Mouse (Mus musculus): ENCODE measurements around the gene Ly75. TPM values are rescaled to one million over a fixed set of nuclear protein-coding genes. Genes with fewer than 3 reads are reported as not detected.

The Ly75 gene
- polyA plus RNA-seq, 1 experiment from 2014 or later, result 1.4 TPM

DNA sequence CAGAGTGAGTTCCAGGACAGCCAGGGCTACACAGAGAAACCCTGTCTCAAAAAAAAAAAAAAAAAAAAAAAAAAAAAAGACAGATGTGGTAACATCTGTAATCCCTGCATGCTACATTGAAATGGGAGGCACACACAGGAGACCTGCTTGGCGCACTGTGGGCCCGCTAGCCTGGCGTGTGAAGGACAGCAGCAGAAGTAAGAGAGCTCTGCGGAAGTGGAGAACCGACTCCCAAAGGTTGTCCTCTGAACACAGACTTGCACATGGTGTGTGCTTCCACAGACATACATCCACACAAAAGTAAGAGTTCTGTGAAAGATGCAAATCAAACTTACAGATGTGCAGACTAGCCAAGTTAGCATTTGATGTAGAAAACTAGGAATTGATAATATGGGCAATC is 123.9 kb downstream of the Ly75 start:
- 98% methylated on average over 5 of the region's 5 CpGs for WGBS
- no peak overlapping the region for H3K4me3 ChIP-seq
- no peak for ATAC-seq (ENCODE audit: low FRiP score, low read depth)

DNA sequence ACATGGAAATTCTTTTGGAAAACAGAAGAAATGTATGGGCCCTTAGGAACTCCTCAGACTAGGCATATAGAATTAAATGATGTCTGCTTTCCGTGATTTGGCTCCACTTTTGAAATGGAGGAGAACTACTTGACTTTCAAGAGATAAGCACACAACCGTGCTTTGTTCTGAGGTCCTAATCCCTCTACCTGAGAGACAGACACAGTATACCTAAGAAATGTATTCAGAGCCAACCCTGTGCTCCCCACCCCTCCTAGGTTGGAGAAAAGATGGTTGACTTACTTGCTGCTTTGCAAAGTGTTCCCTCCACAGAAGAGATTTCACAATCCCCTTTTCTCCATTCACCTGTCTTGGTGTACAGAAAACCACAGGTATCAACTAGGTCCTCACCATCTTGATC is 126.4 kb downstream of the Ly75 start:
- no peak overlapping the region for H3K4me3 ChIP-seq
- WGBS, result 87% methylated on average over 2 of the region's 2 CpGs

More for the DNA sequence above, 123.9 kb downstream of the Ly75 start:
- no peaks in the 10 kb centered on the region for H3K27me3 ChIP-seq
- H3K9ac ChIP-seq (replicated peaks), result no peak overlapping the region
- H3K27ac ChIP-seq (replicated peaks), result no peak overlapping the region
- H3K36me3 ChIP-seq, result no peaks in the 10 kb centered on the region
- no peaks in the 10 kb centered on the region for H3K4me1 ChIP-seq
- H3K4me2 ChIP-seq (replicated peaks), result no peak overlapping the region
- H3K9me3 ChIP-seq, result no peaks in the 10 kb centered on the region

DNA sequence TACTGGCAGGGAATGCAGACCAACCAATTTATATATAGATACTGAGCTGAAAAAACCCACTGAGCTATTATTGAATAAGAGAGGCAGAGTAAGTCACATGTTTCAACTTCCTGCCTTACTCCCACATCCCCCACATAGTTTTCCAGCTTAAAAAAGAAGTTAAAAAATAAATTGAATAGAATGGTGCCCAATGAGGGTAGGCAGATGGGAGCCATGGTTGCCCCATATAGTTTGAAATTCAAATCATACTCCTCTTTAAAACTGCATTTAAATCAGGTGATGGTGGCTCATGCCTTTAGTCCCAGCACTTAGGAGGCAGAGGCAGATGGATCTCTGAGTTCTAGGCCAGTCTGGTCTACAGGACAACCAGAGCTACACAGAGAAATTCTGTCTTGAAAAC is 129.6 kb downstream of the Ly75 start:
- H3K27me3 ChIP-seq, result no peaks in the 10 kb centered on the region
- H3K9ac ChIP-seq (replicated peaks), result no peak overlapping the region
- peaks cover 9% of the 10 kb centered on the region for H3K36me3 ChIP-seq
- no peak overlapping the region for H3K4me2 ChIP-seq (replicated peaks)
- no peak overlapping the region for H3K27ac ChIP-seq (replicated peaks)
- no peaks in the 10 kb centered on the region for H3K4me1 ChIP-seq
- no peak overlapping the region for H3K4me3 ChIP-seq
- H3K9me3 ChIP-seq, result no peaks in the 10 kb centered on the region
- no peak for ATAC-seq (ENCODE audit: low FRiP score, low read depth)

More for the DNA sequence above, 126.4 kb downstream of the Ly75 start:
- no peaks in the 10 kb centered on the region for H3K4me1 ChIP-seq
- H3K27me3 ChIP-seq, result no peaks in the 10 kb centered on the region
- H3K9ac ChIP-seq (replicated peaks), result no peak overlapping the region
- H3K4me2 ChIP-seq (replicated peaks), result no peak overlapping the region
- no peaks in the 10 kb centered on the region for H3K9me3 ChIP-seq
- H3K36me3 ChIP-seq, result no peaks in the 10 kb centered on the region
- ATAC-seq (ENCODE audit: low FRiP score, low read depth), result no peak
- H3K27ac ChIP-seq (replicated peaks), result no peak overlapping the region

DNA sequence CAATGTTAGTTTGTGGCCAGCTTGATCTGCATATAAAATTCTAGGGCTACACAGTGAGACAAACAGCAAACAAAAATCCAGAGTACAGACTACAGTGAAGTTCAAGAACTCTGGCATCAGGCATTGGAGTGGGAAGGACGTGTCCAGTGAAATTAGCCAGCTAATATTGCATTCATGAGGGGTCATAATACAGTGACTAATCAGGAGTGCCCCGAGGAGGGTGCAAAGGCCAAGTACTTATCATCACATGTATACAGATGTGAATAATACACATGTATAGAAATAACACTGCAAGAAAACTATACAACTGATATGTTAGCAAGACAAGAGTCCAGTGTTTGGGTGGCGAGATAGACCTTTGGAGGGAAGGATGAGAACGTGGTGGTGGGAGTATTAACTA is 130.3 kb downstream of the Ly75 start:
- 86% methylated on average over 4 of the region's 4 CpGs for WGBS
- Histone ChIP-seq H3K4me1 (no peaks in the 10 kb centered on the region), H3K9ac (replicated peaks) (no peak overlapping the region), H3K9me3 (no peaks in the 10 kb centered on the region), H3K4me3 (no peak overlapping the region), H3K36me3 (peaks cover 9% of the 10 kb centered on the region), H3K27ac (replicated peaks) (no peak overlapping the region), H3K27me3 (no peaks in the 10 kb centered on the region), H3K4me2 (replicated peaks) (no peak overlapping the region)
- ATAC-seq (ENCODE audit: low FRiP score, low read depth), result no peak

Other genes with a start within 250 kb of the Ly75 start
- gene Baz2b, start 173.5 kb downstream of the Ly75 start, polyA plus RNA-seq (2016; fragmentation: Nextera tagmentation; extraction: Ambion mirVana), result 86.9 and 96.0 TPM in 2 replicates
- 96.9 and 103 TPM in 2 replicates for gene March7, start 173.4 kb downstream of the Ly75 start, polyA plus RNA-seq (2016; fragmentation: Nextera tagmentation; extraction: Ambion mirVana)
- 15.5 and 18.2 TPM in 2 replicates for gene Cd302, start 98.8 kb downstream of the Ly75 start, polyA plus RNA-seq (2016; fragmentation: Nextera tagmentation; extraction: Ambion mirVana)
- 0.65 and 1.2 TPM in 2 replicates for gene Pla2r1, start 170.0 kb upstream of the Ly75 start, polyA plus RNA-seq (2016; fragmentation: Nextera tagmentation; extraction: Ambion mirVana)

All from midbrain, embryonic 12.5 days (tissue).